Mouse (Mus musculus) kidney, postnatal 0 days (tissue): ENCODE results near the gene Adora1. TPM values are rescaled to one million over a fixed set of nuclear protein-coding genes. Genes with fewer than 3 reads are reported as not detected.
A peak's percentile ranks its signal among the peaks of the same experiment; 100 is the strongest.

Source experiments
- ATAC-seq: fragments of 200-750 bp; cut with Nextera tagmentation; replicated peaks from 2 replicates; pipeline ENCODE4 v1.8.0; 2017; ENCODE audit warnings: low read depth, moderate number of reproducible peaks, moderate TSS enrichment, moderate library complexity; ENCODE audit not compliant: low FRiP score
- DNase-seq: peaks from one replicate; pipeline ENCODE4 v3.0.0-alpha.2; 2016; ENCODE audit warnings: low spot score
- H3K27ac ChIP-seq: fragments of 300-500 bp; sonication (generic); 2 replicates; pipeline ENCODE4 v1.5.1; 2014; ENCODE audit warnings: mild to moderate bottlenecking
- H3K27me3 ChIP-seq: fragments of 300-500 bp; sonication (generic); 2 replicates; pipeline ENCODE4 v1.6.1; 2014; ENCODE audit warnings: low read length, mixed read lengths; ENCODE audit not compliant: insufficient read depth
- H3K36me3 ChIP-seq: fragments of 300-500 bp; sonication (generic); 2 replicates; pipeline ENCODE4 v1.6.1; 2014; ENCODE audit warnings: low read length, mixed read lengths; ENCODE audit not compliant: insufficient read depth
- H3K4me1 ChIP-seq: fragments of 300-500 bp; sonication (generic); replicated peaks from 2 replicates; pipeline ENCODE4 v1.6.1; 2014; ENCODE audit warnings: antibody characterized with exemption, low read length, mixed read lengths; ENCODE audit not compliant: insufficient read depth
- H3K4me2 ChIP-seq: fragments of 300-500 bp; sonication (generic); 2 replicates; pipeline ENCODE4 v1.6.1; 2014; ENCODE audit warnings: mild to moderate bottlenecking, low read length, moderate library complexity, mixed read lengths
- H3K4me3 ChIP-seq: fragments of 300-500 bp; sonication (generic); replicated peaks from 2 replicates; pipeline ENCODE4 v1.5.1; 2014; ENCODE audit warnings: low read depth, low read length
- H3K9ac ChIP-seq: fragments of 300-500 bp; sonication (generic); 2 replicates; pipeline ENCODE4 v1.6.1; 2014; ENCODE audit warnings: low read depth, low read length
- H3K9me3 ChIP-seq: fragments of 300-500 bp; sonication (generic); replicated peaks from 2 replicates; pipeline ENCODE4 v1.6.1; 2016; ENCODE audit warnings: low read length, inconsistent platforms, mixed read lengths
- CTCF ChIP-seq: IDR thresholded peaks from 2 replicates; pipeline ENCODE4 v1.5.1; 2016; ENCODE audit warnings: antibody characterized with exemption, low read depth, mild to moderate bottlenecking, moderate library complexity
- WGBS: fragments of 180-500 bp; shearing (Covaris S2); extraction: QIAGEN DNeasy Blood & Tissue Kit; methylation state at CpG from one replicate; pipeline ENCODE4 v1.1.7; 2014; 5-methylcytosine and 5-hydroxymethylcytosine counted together
- polyA plus RNA-seq: library from polyadenylated mRNA; unstranded; fragments of >200 nt; fragmentation: Nextera tagmentation; extraction: Ambion mirVana; gene quantifications from 2 replicates; pipeline ENCODE4 v1.2.1, GENCODE M21; 2015

Adora1 gene
- polyA plus RNA-seq, 1 experiment from 2014 or later: 13.7 TPM

GRCm38 (mm10) chr1:134219608-134220007 lies 15.6 kb downstream of the Adora1 start:
- WGBS: 88% methylated on average over 5 of the region's 5 CpGs
- no peak for TF ChIP-seq CTCF
- no peaks in the 10 kb centered on the region; the same call in 1 of the 2 replicates for H3K4me1 ChIP-seq

DNA sequence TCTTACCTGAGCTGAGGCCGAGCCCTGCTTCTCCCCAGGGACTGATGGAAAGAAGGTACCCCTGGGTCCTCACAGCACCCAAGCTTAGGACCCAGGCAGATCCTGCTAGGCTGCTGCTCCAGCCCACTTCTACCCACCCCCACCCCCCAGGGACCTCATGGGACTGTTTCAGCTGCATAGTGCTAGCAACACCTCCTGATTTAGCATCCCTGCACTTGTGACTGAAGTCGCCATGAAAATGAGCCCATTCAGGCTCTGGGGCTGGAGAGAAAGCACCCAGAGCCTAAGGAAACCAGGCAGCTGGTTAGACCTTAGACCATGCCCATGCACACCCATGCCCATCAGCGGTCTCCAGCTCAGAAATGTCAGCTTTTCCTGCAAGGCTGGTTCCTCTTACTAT lies 17.3 kb downstream of the Adora1 start:
- ATAC-seq (no peak), DNase-seq (no peak)
- 80% methylated on average over 3 of the region's 3 CpGs for WGBS
- peaks cover under 1% of the 10 kb centered on the region; the same call in 1 of the 2 replicates for H3K4me1 ChIP-seq
- no peaks in the 10 kb centered on the region for H3K36me3 ChIP-seq
- no peak overlapping the region for H3K4me2 ChIP-seq
- H3K27ac ChIP-seq: peak overlapping the region; percentile 65; the same call in 1 of the 2 replicates
- no peaks in the 10 kb centered on the region for H3K27me3 ChIP-seq
- H3K9me3 ChIP-seq: no peaks in the 10 kb centered on the region
- TF ChIP-seq CTCF: no peak
- H3K9ac ChIP-seq: no peak overlapping the region
- H3K4me3 ChIP-seq: no peak overlapping the region

More at GRCm38 (mm10) chr1:134219608-134220007, 15.6 kb downstream of the Adora1 start:
- Histone ChIP-seq H3K9ac (no peak overlapping the region), H3K9me3 (no peaks in the 10 kb centered on the region), H3K4me2 (no peak overlapping the region), H3K27me3 (no peaks in the 10 kb centered on the region), H3K4me3 (no peak overlapping the region), H3K36me3 (no peaks in the 10 kb centered on the region), H3K27ac (no peak overlapping the region)
- ATAC-seq (no peak), DNase-seq (no peak)

DNA sequence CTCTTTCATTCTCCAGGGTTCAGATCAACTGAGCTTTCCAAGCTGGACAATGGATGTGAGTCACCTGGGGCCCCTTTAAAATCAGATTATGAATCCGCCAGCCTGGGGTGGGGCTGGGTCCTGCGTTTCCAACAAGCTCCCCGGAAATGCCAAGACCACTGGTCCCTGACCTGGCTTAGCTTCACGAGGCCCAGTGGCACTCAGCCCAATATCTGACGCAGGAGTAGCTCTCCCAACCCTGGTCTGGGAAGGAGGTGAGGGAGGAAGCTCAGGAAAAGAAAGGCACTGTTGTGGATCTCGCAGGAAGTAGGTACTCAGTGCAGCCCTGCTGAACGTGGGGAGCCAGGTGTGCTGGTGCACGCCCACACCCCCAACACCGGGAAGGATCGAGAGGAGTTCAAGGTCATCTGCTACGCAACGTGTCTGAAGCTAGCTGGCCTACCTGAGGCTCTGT lies 18.2 kb downstream of the Adora1 start:
- no peak overlapping the region for H3K4me3 ChIP-seq
- WGBS: 40% methylated on average over 12 of the region's 12 CpGs
- no peak for DNase-seq
- H3K4me2 ChIP-seq: no peak overlapping the region
- no peaks in the 10 kb centered on the region for H3K36me3 ChIP-seq
- no peak for TF ChIP-seq CTCF
- H3K9ac ChIP-seq: no peak overlapping the region
- peaks cover 5% of the 10 kb centered on the region; the same call in 1 of the 2 replicates for H3K4me1 ChIP-seq
- no peaks in the 10 kb centered on the region for H3K9me3 ChIP-seq
- no peaks in the 10 kb centered on the region for H3K27me3 ChIP-seq
- peak; percentile 83 for ATAC-seq
- peak overlapping the region; percentile 65 for H3K27ac ChIP-seq

DNA sequence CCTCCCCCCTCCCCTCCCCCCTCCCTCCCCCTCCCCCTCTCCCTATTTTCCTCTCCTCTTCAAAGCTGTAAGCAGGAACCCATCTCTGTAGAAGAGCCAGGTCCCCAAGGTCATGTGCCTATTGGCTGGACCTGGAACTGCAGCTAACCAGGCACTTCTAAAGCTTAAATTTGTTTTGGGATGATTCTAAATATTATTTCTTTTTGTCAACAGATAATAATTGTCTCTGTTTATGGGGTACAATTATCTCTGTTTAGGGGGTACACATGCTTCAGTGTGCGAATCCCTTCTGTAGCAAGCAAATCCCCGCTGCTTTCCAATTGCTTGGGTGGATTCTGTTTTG lies 18.6 kb downstream of the Adora1 start:
- Histone ChIP-seq H3K27ac (peak overlapping the region; percentile 65; the same call in 1 of the 2 replicates), H3K9ac (no peak overlapping the region), H3K4me2 (no peak overlapping the region), H3K36me3 (no peaks in the 10 kb centered on the region), H3K27me3 (no peaks in the 10 kb centered on the region), H3K4me3 (no peak overlapping the region), H3K9me3 (no peaks in the 10 kb centered on the region), H3K4me1 (peaks cover 8% of the 10 kb centered on the region; the same call in 1 of the 2 replicates)
- no peak for ATAC-seq
- no peak; the same call in 1 of the 2 replicates for TF ChIP-seq CTCF
- DNase-seq: no peak
- WGBS: 75% methylated on average over 2 of the region's 2 CpGs

GRCm38 (mm10) chr1:134215751-134216628 lies 19.2 kb downstream of the Adora1 start:
- 54% methylated on average over 11 of the region's 11 CpGs for WGBS
- H3K9ac ChIP-seq: no peak overlapping the region
- H3K4me1 ChIP-seq: peaks cover 14% of the 10 kb centered on the region
- peak overlapping the region; percentile 54; the same call in 1 of the 2 replicates for H3K27ac ChIP-seq
- no peak for ATAC-seq
- no peak overlapping the region for H3K4me3 ChIP-seq
- H3K27me3 ChIP-seq: no peaks in the 10 kb centered on the region
- TF ChIP-seq CTCF: no peak
- H3K36me3 ChIP-seq: no peaks in the 10 kb centered on the region
- H3K9me3 ChIP-seq: no peaks in the 10 kb centered on the region
- H3K4me2 ChIP-seq: no peak overlapping the region
- no peak for DNase-seq

GRCm38 (mm10) chr1:134215059-134215458 lies 20.2 kb downstream of the Adora1 start:
- Histone ChIP-seq H3K9me3 (no peaks in the 10 kb centered on the region), H3K36me3 (no peaks in the 10 kb centered on the region), H3K4me3 (no peak overlapping the region), H3K4me2 (no peak overlapping the region), H3K9ac (no peak overlapping the region), H3K4me1 (peaks cover 21% of the 10 kb centered on the region), H3K27me3 (no peaks in the 10 kb centered on the region), H3K27ac (no peak overlapping the region)
- TF ChIP-seq CTCF: no peak
- ATAC-seq (no peak), DNase-seq (no peak)
- WGBS: 40% methylated on average over 7 of the region's 7 CpGs
